Mouse (Mus musculus): ENCODE data around the gene Fcgr4.
"Not testable (repeated sequence)": the region's sequence is repeated elsewhere in the genome, so short reads cannot be mapped to it uniquely, and the experiment has no call there.

GRCm38 (mm10) chr1:171074283-171074682, 55.6 kb downstream of the Fcgr4 start:
- TF ChIP-seq MAX (IDR thresholded peaks at IDR 0.05); CTCF (IDR thresholded peaks at IDR 0.05; ENCODE audit: control insufficient read depth, insufficient read depth, insufficient read length); FOSL1 (IDR thresholded peaks at IDR 0.05; ENCODE audit: insufficient read depth, low read length, poor library complexity, severe bottlenecking); USF1 (IDR thresholded peaks at IDR 0.05; ENCODE audit: low read depth); MYOG (IDR thresholded peaks at IDR 0.05; ENCODE audit: control insufficient read depth, extremely low read depth, insufficient read length); MYOD1 (IDR thresholded peaks at IDR 0.05; ENCODE audit: control insufficient read depth, insufficient read length, low read depth); CEBPB (IDR thresholded peaks at IDR 0.05; ENCODE audit: low read depth): not testable (repeated sequence)

Data from C2C12 (cell line).